Mouse (Mus musculus): ENCODE measurements around the gene Olfr1316.

The Olfr1316 gene

GRCm38 (mm10) chr2:112134877-112135276, at the start of gene Olfr1316:
Gene Olfr1316 (minus strand): TSS chr2:112134977.
- no peak for DNase-seq

DNA sequence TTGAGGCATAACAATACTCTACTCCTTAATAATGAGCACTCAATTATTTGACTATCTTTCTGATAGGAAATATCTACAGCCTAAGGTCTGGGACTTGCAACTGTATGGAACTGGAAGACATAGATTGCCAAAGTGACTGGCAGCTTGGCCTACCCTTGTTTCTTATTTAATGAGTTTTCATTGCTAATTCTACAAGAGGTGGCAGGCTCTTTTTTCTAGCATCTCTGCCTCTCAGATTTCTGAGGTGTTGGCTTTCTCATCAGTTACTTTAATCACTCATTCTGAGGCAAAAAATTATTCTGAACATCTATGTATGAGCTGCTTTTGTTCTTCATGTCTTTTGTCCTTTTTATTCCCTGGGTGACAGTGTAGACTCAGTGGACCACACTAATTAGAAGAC, 19.1 kb upstream of the Olfr1316 start, which contains the start of gene Olfr1318:
Gene Olfr1318 (plus strand): TSS at position 301 of the 400 bp plus-strand sequence.
- no peak for DNase-seq

- DNase-seq = no peak
Measured at GRCm38 (mm10) chr2:112140029-112140428, 5.3 kb upstream of the Olfr1316 start, which contains the start of gene Olfr1317. Gene Olfr1317 (plus strand): TSS chr2:112140329.

- DNase-seq = no peak
Measured at GRCm38 (mm10) chr2:112115340-112115739, 19.4 kb downstream of the Olfr1316 start, which contains the start of gene Olfr1315-ps1. Gene Olfr1315-ps1 (minus strand): TSS chr2:112115440.

DNA sequence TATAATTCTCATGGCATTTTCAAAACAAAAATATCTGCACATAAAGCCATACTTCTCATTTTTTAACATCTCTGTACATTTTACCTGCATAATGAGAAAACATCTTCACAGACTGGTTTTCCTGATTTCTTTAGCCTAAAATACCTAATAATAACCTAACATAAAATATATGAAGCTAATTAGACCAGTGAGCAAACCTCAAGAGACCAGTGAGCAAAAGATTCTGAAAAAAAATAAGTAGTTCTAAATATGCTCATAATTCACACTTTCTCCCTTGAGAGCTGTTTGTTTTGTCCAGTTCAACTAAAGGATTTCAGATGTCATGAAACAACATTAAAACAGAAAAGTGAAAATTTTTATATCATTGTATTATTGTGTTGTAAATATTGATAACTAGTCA, 38.1 kb downstream of the Olfr1316 start, which contains the start of gene Olfr1314:
Gene Olfr1314 (minus strand): TSS at position 101 of the 400 bp plus-strand sequence.
- no peak for DNase-seq

GRCm38 (mm10) chr2:112077743-112078142, 57.0 kb downstream of the Olfr1316 start, which contains the start of gene Olfr1313:
Gene Olfr1313 (minus strand): TSS chr2:112077843.
- DNase-seq = no peak
